Mouse (Mus musculus) layer of hippocampus, postnatal 36 days (tissue): Measurements from ENCODE around the gene Ncapd3. TPM values are rescaled to one million over a fixed set of nuclear protein-coding genes. Genes with fewer than 3 reads are reported as not detected.

ENCODE experiments used
- DNase-seq, 2 experiments: peaks; one replicate each; pipeline ENCODE4 v3.0.0; 2022
- total RNA-seq, 2 experiments: library from RNA; stranded (reverse); gene quantifications; 2 replicates each; pipeline ENCODE4 v1.2.3; 2021

The Ncapd3 gene
- total RNA-seq, 2 experiments from 2014 or later: 17.7 to 19.8 TPM

GRCm38 (mm10) chr9:27125450-27125849 is 95.5 kb downstream of the Ncapd3 start:
- DNase-seq: no peak

- no peak for DNase-seq
Measured at GRCm38 (mm10) chr9:27126543-27126942, 96.6 kb downstream of the Ncapd3 start.

DNA sequence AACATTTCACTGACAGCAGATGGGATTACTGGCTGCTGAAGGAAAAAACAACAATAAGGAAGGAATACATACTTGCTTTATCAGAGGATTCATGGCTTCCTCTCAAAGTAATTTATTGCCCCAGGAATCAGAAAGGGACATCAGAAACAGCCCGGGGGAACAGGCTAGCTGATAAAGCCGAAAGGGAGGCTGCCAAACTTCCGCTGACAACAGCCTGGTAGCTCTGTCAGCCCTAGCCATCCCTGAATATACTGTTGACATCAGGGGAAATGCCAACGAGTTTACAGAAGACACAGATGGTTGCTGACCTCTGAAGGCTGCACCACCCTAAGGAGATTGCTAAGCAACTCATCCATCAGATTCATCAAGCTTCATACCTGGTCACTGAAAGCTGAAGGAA is 98.7 kb downstream of the Ncapd3 start:
- no peak for DNase-seq

DNA sequence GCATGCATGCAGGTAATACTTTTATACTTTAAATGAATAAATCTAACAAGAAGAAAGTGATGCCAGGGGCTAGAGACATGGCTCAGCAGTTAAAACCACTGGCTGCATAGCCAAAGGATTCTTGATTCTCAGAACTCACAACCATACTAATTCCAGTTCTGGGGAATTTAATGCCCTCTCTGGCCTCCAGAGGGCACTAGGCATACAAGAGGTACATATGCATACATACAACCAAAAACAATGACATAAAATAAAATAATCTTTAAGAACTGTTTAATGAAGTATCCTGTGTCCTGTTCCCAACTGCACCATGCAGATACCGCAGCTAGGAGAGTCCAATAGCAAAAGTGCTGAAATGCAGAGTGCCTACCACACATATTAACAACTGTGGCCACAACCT is 104.4 kb downstream of the Ncapd3 start:
- no peak for DNase-seq

DNA sequence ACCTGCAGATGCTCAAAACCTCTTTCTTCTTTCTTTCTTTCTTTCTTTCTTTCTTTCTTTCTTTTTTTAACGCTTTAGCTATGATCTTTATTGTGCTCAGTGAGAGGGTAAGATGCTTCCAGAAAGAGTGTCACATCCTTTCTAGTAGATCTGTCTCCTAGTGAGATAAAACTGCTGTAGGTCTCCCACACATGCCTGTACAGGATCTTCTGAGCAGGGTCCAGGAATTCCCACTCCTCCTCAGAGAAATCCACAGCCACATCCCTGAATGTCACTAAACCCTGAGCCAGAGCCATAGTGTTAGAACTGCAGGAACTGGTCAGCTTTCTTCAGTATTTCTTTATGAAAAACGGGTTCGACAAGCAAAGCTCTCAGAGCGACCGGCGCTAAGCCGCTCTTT is 105.4 kb downstream of the Ncapd3 start:
- DNase-seq: no peak

DNA sequence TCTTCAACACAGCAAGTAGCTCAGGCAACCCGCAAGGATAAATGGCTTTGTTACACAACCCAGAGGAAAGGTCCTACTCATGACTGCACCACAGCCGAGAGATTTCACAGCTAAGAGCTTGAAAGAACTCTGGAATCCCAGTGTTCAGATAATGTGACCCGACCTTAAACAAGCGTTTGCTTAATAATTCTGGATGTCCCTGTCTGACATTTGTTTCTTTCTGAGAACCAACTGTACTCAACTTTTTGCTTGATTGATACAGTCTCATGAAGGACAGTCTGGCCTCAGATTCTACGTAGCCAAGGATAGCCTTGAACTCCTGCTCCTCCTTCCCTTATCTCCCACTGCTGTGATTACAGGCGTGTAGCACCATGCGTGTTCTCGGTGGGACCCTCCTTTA is 106.7 kb downstream of the Ncapd3 start:
- DNase-seq: no peak

- DNase-seq: no peak
Measured at GRCm38 (mm10) chr9:27140432-27141065, 110.6 kb downstream of the Ncapd3 start.

GRCm38 (mm10) chr9:27144271-27144840 is 114.4 kb downstream of the Ncapd3 start:
- DNase-seq: no peak

Other genes with a start within 250 kb of the Ncapd3 start
- gene Glb1l2, start 223.7 kb upstream of the Ncapd3 start, total RNA-seq: under 1 TPM; 0.40 to 0.63 TPM
- gene Glb1l3, start 169.3 kb upstream of the Ncapd3 start, total RNA-seq: not detected
- gene Gm1110, start 107.1 kb upstream of the Ncapd3 start, total RNA-seq: not detected
- 10 to 100 TPM; 38.5 to 42.3 TPM for gene Acad8, start 30.6 kb upstream of the Ncapd3 start, total RNA-seq
- 100 to 1,000 TPM; 107 to 109 TPM for gene Thyn1, start 30.5 kb upstream of the Ncapd3 start, total RNA-seq
- gene Vps26b, start 110 bp upstream of the Ncapd3 start, total RNA-seq: 100 to 1,000 TPM; 109 to 111 TPM
- 10 to 100 TPM; 42.5 to 43.2 TPM for gene Jam3, start 125.2 kb downstream of the Ncapd3 start, total RNA-seq